Mouse (Mus musculus): ENCODE measurements at regions not wholly inside any gene's neighbourhood (a gene's known extent, or its start where the extent isn't known, plus 50 kb on each side); places are given as distances from the start of the nearest gene placed in this dataset.
A peak's percentile ranks its signal among the peaks of the same experiment; 100 is the strongest.
"Not testable (repeated sequence)": the region's sequence is repeated elsewhere in the genome, so short reads cannot be mapped to it uniquely, and the experiment has no call there.

- DNase-seq, result not testable (repeated sequence)
Measured at GRCm38 (mm10) chr17:82922986-82923385, 292.1 kb upstream of the Pkdcc start.

- no peak for DNase-seq
Measured at GRCm38 (mm10) chr17:82925751-82926150, 289.3 kb upstream of the Pkdcc start.

- DNase-seq, result no peak
Measured at GRCm38 (mm10) chr17:82927681-82928080, 287.4 kb upstream of the Pkdcc start.

- no peak for DNase-seq
Measured at GRCm38 (mm10) chr17:82929511-82929910, 285.6 kb upstream of the Pkdcc start.

- no peak for DNase-seq
Measured at GRCm38 (mm10) chr17:82930738-82931137, 284.4 kb upstream of the Pkdcc start.

- DNase-seq, result no peak
Measured at GRCm38 (mm10) chr17:82931476-82931875, 283.6 kb upstream of the Pkdcc start.

GRCm38 (mm10) chr17:82936836-82937235 is 278.3 kb upstream of the Pkdcc start:
- no peak for DNase-seq

GRCm38 (mm10) chr17:82946083-82946482 is 269.0 kb upstream of the Pkdcc start:
- no peak for DNase-seq

GRCm38 (mm10) chr17:82949794-82950193 is 265.3 kb upstream of the Pkdcc start:
- DNase-seq, result no peak

GRCm38 (mm10) chr17:82950268-82950667 is 264.8 kb upstream of the Pkdcc start:
- no peak for DNase-seq

- peak; percentile 17 to 29 for DNase-seq
Measured at GRCm38 (mm10) chr17:82957409-82957808, 257.7 kb upstream of the Pkdcc start.

GRCm38 (mm10) chr17:82963374-82963773 is 251.7 kb upstream of the Pkdcc start:
- no peak for DNase-seq

- DNase-seq, result no peak
Measured at GRCm38 (mm10) chr17:82999710-83000109, 215.4 kb upstream of the Pkdcc start.

GRCm38 (mm10) chr17:83000411-83000810 is 214.7 kb upstream of the Pkdcc start:
- no peak for DNase-seq

- no peak for DNase-seq
Measured at GRCm38 (mm10) chr17:83001567-83001966, 213.5 kb upstream of the Pkdcc start.

GRCm38 (mm10) chr17:83010845-83011244 is 204.2 kb upstream of the Pkdcc start:
- DNase-seq, result no peak

GRCm38 (mm10) chr17:83015656-83016055 is 199.4 kb upstream of the Pkdcc start:
- no peak for DNase-seq

- no peak for DNase-seq
Measured at GRCm38 (mm10) chr17:83016936-83017335, 198.2 kb upstream of the Pkdcc start.

GRCm38 (mm10) chr17:83019267-83019666 is 195.8 kb upstream of the Pkdcc start:
- DNase-seq, result no peak

- peak; percentile 52 to 57 for DNase-seq
Measured at GRCm38 (mm10) chr17:83020576-83020975, 194.5 kb upstream of the Pkdcc start.

- peak; percentile 61 to 77 for DNase-seq
Measured at GRCm38 (mm10) chr17:83025340-83025816, 189.7 kb upstream of the Pkdcc start.

GRCm38 (mm10) chr17:83034914-83035573 is 180.0 kb upstream of the Pkdcc start:
- DNase-seq, result no peak

GRCm38 (mm10) chr17:83035574-83035918 is 179.5 kb upstream of the Pkdcc start:
- no peak for DNase-seq

GRCm38 (mm10) chr17:83039563-83039962 is 175.5 kb upstream of the Pkdcc start:
- DNase-seq, result no peak

GRCm38 (mm10) chr17:83044515-83044914 is 170.6 kb upstream of the Pkdcc start:
- DNase-seq, result no peak

Measured in cerebellum, adult 18-20 months (tissue).